Mouse (Mus musculus) hindbrain, embryonic 11.5 days (tissue): Measurements from ENCODE around the gene Narfl. TPM values are rescaled to one million over a fixed set of nuclear protein-coding genes. Genes with fewer than 3 reads are reported as not detected.

Experiments
- ATAC-seq: fragments of 200-750 bp; cut with Nextera tagmentation; 2 replicates; pipeline ENCODE4 v1.8.0; 2017; ENCODE audit warnings: mild to moderate bottlenecking, moderate TSS enrichment, moderate library complexity; ENCODE audit not compliant: low FRiP score
- DNase-seq: peaks from one replicate; pipeline ENCODE4 v3.0.0-alpha.2; 2015; ENCODE audit warnings: low spot score
- H3K27ac ChIP-seq: fragments of 300-500 bp; sonication (generic); 2 replicates; pipeline ENCODE4 v1.5.1; 2014; ENCODE audit warnings: mild to moderate bottlenecking, low read depth, low read length
- H3K27me3 ChIP-seq: fragments of 300-500 bp; sonication (generic); 2 replicates; pipeline ENCODE4 v1.6.1; 2014; ENCODE audit warnings: mild to moderate bottlenecking, low read length, moderate library complexity, mixed read lengths; ENCODE audit not compliant: control insufficient read depth, insufficient read depth
- H3K36me3 ChIP-seq: fragments of 300-500 bp; sonication (generic); 2 replicates; pipeline ENCODE4 v1.6.1; 2014; ENCODE audit warnings: mild to moderate bottlenecking, low read length, moderate library complexity, mixed read lengths; ENCODE audit not compliant: control insufficient read depth, insufficient read depth
- H3K4me1 ChIP-seq: fragments of 300-500 bp; sonication (generic); replicated peaks from 2 replicates; pipeline ENCODE4 v1.6.1; 2014; ENCODE audit warnings: low read length, mixed read lengths; ENCODE audit not compliant: control insufficient read depth, insufficient read depth
- H3K4me2 ChIP-seq: fragments of 300-500 bp; sonication (generic); replicated peaks from 2 replicates; pipeline ENCODE4 v1.6.1; 2014; ENCODE audit warnings: mild to moderate bottlenecking, low read depth, low read length
- H3K4me3 ChIP-seq: fragments of 300-500 bp; sonication (generic); 2 replicates; pipeline ENCODE4 v1.5.1; 2014; ENCODE audit warnings: low read depth, low read length
- H3K9ac ChIP-seq: fragments of 300-500 bp; sonication (generic); 2 replicates; pipeline ENCODE4 v1.6.1; 2014; ENCODE audit warnings: low read depth, low read length
- H3K9me3 ChIP-seq: fragments of 300-500 bp; sonication (generic); 2 replicates; pipeline ENCODE4 v1.6.1; 2016; ENCODE audit warnings: low read length; ENCODE audit not compliant: control insufficient read depth
- WGBS: fragments of 180-500 bp; shearing (Covaris S2); extraction: QIAGEN DNeasy Blood & Tissue Kit; methylation state at CpG from one replicate; pipeline ENCODE4 v1.1.7; 2014; 5-methylcytosine and 5-hydroxymethylcytosine counted together
- polyA plus RNA-seq: library from polyadenylated mRNA; unstranded; fragments of >200 nt; fragmentation: Nextera tagmentation; extraction: Ambion mirVana; gene quantifications from 2 replicates; pipeline ENCODE4 v1.2.1, GENCODE M21; 2014

Narfl gene
- polyA plus RNA-seq, 1 experiment from 2014 or later, result 19.9 TPM

DNA sequence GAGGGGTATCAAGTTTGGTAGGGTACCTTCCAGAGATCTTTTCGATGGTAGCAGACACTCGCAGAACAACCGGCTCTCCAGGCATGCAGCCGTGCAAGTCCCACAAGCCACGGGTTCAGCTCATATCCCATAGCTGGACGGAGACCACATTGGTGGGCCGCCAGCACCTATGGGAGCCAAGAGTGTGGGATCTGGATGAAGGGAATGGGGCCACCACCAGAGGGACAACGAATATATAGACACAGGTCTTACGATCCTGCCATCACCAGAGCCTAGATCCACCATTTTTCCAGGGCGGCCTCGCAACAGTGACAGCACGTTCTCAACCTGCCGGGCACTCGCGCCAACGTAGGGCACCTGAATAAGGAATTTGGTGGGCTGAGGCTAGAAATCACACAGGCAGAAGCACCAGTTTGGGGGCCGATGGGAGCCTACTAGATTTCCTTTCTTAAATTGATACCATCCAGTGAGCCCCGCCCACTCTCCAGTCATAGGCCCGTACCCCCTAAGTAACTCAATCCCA lies 17.8 kb downstream of the Narfl start:
- Histone ChIP-seq H3K27ac (peak overlapping the region; percentile 94; the same call in 1 of the 2 replicates), H3K4me1 (peaks cover 23% of the 10 kb centered on the region), H3K4me3 (peak overlapping the region; percentile 78), H3K9ac (peak overlapping the region; percentile 88), H3K36me3 (no peaks in the 10 kb centered on the region; the same call in 1 of the 2 replicates), H3K9me3 (no peaks in the 10 kb centered on the region), H3K4me2 (peak overlapping the region; percentile 88), H3K27me3 (no peaks in the 10 kb centered on the region)
- DNase-seq (no peak), ATAC-seq (no peak)
- WGBS, result 28% methylated on average over 19 of the region's 19 CpGs

GRCm38 (mm10) chr17:25791843-25792527 lies 18.4 kb downstream of the Narfl start:
- ATAC-seq (peak; percentile 41), DNase-seq (peak; percentile 90)
- H3K36me3 ChIP-seq, result no peaks in the 10 kb centered on the region; the same call in 1 of the 2 replicates

DNA sequence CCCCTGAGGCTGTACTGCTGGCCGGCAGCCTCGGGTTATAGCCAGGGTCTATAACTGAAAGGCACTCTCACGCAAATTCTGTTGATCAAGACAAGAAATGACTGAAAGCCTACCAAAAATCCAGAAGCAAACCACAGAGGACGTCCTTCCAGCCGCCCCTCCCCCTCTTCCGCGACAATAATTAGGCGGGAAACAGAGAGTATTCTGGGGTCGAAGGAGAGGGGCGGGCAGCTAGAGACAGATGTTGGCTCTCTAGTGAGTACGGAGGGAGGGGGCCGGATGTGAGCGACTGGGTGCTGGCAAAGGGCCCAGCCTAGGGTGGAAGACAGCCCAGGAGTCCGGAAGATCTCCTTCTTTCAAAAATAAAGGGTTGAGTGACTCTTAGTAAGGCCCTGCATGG lies 19.0 kb downstream of the Narfl start, which contains the start of gene Fam173a:
TSS of gene Fam173a (minus strand) at position 287 of the 400 bp plus-strand sequence.
- Histone ChIP-seq H3K27me3 (no peaks in the 10 kb centered on the region), H3K27ac (peak within 1 kb of the TSS; percentile 94), H3K9ac (peak within 1 kb of the TSS; percentile 88), H3K4me1 (peaks cover 23% of the 10 kb centered on the region), H3K9me3 (no peaks in the 10 kb centered on the region), H3K4me2 (peak within 1 kb of the TSS; percentile 95), H3K4me3 (peak within 1 kb of the TSS; percentile 78), H3K36me3 (no peaks in the 10 kb centered on the region)
- WGBS, result under 1% methylated on average over 14 of the region's 14 CpGs
- ATAC-seq, result 0 out of 2 replicates have a peak, but pooled peaks have one; percentile 46
- no peak for DNase-seq

More at GRCm38 (mm10) chr17:25791843-25792527, 18.4 kb downstream of the Narfl start:
- Histone ChIP-seq H3K4me1 (peaks cover 23% of the 10 kb centered on the region), H3K4me2 (peak overlapping the region; percentile 88), H3K9ac (peak overlapping the region; percentile 88), H3K9me3 (no peaks in the 10 kb centered on the region), H3K27me3 (no peaks in the 10 kb centered on the region), H3K27ac (peak overlapping the region; percentile 94), H3K4me3 (peak overlapping the region; percentile 78)
- under 1% methylated on average over 45 of the region's 45 CpGs for WGBS

DNA sequence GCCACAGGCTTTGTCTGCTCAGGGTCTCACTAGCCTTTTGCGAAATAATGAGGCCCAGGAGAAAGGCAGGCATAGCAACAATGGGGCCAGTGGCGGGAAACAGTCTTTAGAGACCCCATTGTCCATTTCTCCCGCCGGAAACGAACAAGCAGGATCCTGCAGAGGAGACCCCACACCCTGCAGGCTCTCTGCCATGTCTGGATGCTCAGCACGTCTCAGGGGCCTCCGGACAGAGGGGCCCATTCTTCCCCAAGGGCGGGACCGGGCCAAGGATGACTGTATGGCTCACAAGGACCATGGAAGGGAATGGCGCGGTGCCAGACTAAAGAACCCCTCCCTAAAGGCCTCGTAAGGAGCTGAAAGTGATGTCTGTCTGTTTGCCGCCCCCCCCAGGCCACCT lies 20.6 kb downstream of the Narfl start:
- ATAC-seq (peak; percentile 30; the same call in 1 of the 2 replicates), DNase-seq (peak; percentile 64)
- Histone ChIP-seq H3K4me1 (peaks cover 23% of the 10 kb centered on the region), H3K9me3 (no peaks in the 10 kb centered on the region), H3K9ac (peak overlapping the region; percentile 29), H3K27me3 (no peaks in the 10 kb centered on the region), H3K4me3 (peak overlapping the region; percentile 80; the same call in 1 of the 2 replicates), H3K36me3 (no peaks in the 10 kb centered on the region), H3K27ac (peak overlapping the region; percentile 94), H3K4me2 (peak overlapping the region; percentile 95)
- WGBS, result 29% methylated on average over 13 of the region's 13 CpGs

DNA sequence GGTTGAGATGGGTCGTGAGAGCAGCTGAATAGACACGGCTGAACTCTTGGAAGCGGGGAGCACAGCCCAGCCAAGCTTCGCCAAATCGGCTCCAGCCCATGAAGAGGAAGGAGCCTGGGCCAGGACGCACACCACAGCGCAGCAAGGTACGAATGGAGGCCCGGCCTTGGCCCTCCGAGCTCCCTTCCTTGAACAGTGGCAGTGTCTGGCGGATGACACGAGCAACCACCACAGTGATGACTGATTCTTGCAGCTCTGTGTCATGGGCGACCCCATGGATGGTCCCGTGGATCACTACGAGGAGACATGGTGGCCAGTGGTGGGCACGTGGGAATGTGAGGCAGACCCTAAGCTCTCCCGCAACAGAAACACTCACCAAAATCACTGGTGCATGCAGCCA lies 21.4 kb downstream of the Narfl start:
- H3K36me3 ChIP-seq, result no peaks in the 10 kb centered on the region
- peak overlapping the region; percentile 95 for H3K4me2 ChIP-seq
- peaks cover 23% of the 10 kb centered on the region for H3K4me1 ChIP-seq
- H3K9ac ChIP-seq, result peak overlapping the region; percentile 82
- DNase-seq (no peak), ATAC-seq (no peak)
- H3K4me3 ChIP-seq, result peak overlapping the region; percentile 80
- H3K9me3 ChIP-seq, result no peaks in the 10 kb centered on the region
- H3K27me3 ChIP-seq, result no peaks in the 10 kb centered on the region
- peak overlapping the region; percentile 94 for H3K27ac ChIP-seq
- 48% methylated on average over 17 of the region's 17 CpGs for WGBS

DNA sequence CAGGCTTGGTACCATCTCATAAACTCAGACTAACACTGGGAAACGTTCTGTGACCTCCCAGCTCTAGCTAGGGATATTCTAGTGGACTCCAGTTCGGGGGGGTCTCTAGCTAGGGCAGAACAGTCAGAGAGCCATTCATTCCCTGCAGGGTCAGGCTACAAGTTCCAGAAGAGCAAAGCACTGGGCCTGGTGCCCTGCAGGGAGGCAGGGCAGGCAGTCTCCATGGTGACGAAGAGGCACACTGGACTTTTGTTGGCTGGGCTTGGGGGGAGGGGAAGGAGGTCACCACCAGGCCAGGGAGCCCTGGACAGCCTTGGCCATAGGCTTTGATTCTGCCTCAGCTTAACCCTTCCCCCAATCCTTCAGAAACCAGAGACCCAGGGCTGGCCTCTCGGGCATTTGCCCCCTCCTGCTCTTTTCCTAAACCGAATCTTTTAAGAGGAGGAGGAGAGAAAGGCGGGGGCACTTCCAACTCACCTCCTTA lies 22.1 kb downstream of the Narfl start, which contains the start of gene AC134908.4:
TSS of gene AC134908.4 (minus strand) at position 51 of the 484 bp plus-strand sequence.
- 2% methylated on average over 6 of the region's 6 CpGs for WGBS

GRCm38 (mm10) chr17:25796211-25796771 lies 22.7 kb downstream of the Narfl start:
- Histone ChIP-seq H3K27me3 (no peaks in the 10 kb centered on the region), H3K9ac (peak overlapping the region; percentile 82), H3K36me3 (no peaks in the 10 kb centered on the region), H3K4me1 (peaks cover 21% of the 10 kb centered on the region), H3K4me2 (peak overlapping the region; percentile 95), H3K27ac (peak overlapping the region; percentile 94), H3K4me3 (peak overlapping the region; percentile 80), H3K9me3 (no peaks in the 10 kb centered on the region)
- no peak for ATAC-seq
- 0% methylated on average over 37 of the region's 37 CpGs for WGBS
- DNase-seq, result peak; percentile 56

More for the DNA sequence above, 22.1 kb downstream of the Narfl start, which contains the start of gene AC134908.4:
- H3K4me3 ChIP-seq, result peak within 1 kb of the TSS; percentile 80
- H3K27ac ChIP-seq, result peak within 1 kb of the TSS; percentile 94
- H3K4me2 ChIP-seq, result peak within 1 kb of the TSS; percentile 95
- H3K36me3 ChIP-seq, result no peaks in the 10 kb centered on the region
- H3K27me3 ChIP-seq, result no peaks in the 10 kb centered on the region
- peaks cover 23% of the 10 kb centered on the region for H3K4me1 ChIP-seq
- peak within 1 kb of the TSS; percentile 82 for H3K9ac ChIP-seq
- H3K9me3 ChIP-seq, result no peaks in the 10 kb centered on the region
- DNase-seq (peak; percentile 78), ATAC-seq (peak; percentile 48; the same call in 1 of the 2 replicates)

GRCm38 (mm10) chr17:25796951-25797369 lies 23.4 kb downstream of the Narfl start, which contains the start of gene Metrn:
Gene Metrn, minus strand, starts transcription at chr17:25797136.
- peak; percentile 93 for DNase-seq
- Histone ChIP-seq H3K9ac (peak within 1 kb of the TSS; percentile 82), H3K27ac (peak within 1 kb of the TSS; percentile 94), H3K9me3 (no peaks in the 10 kb centered on the region), H3K36me3 (no peaks in the 10 kb centered on the region), H3K4me2 (peak within 1 kb of the TSS; percentile 95), H3K27me3 (no peaks in the 10 kb centered on the region), H3K4me1 (peaks cover 18% of the 10 kb centered on the region), H3K4me3 (peak within 1 kb of the TSS; percentile 80)
- WGBS, result under 1% methylated on average over 23 of the region's 35 CpGs
- peak; percentile 67 for ATAC-seq
